Mouse (Mus musculus) heart, adult 9 months (tissue): ENCODE data around the gene Pak2.
A peak's percentile ranks its signal among the peaks of the same experiment; 100 is the strongest.

Experiments
- DNase-seq, 2 experiments: peaks; one replicate each; pipeline ENCODE4 v3.0.0; 2022; ENCODE audit warnings: low spot score in 2 of 2

The Pak2 gene

DNA sequence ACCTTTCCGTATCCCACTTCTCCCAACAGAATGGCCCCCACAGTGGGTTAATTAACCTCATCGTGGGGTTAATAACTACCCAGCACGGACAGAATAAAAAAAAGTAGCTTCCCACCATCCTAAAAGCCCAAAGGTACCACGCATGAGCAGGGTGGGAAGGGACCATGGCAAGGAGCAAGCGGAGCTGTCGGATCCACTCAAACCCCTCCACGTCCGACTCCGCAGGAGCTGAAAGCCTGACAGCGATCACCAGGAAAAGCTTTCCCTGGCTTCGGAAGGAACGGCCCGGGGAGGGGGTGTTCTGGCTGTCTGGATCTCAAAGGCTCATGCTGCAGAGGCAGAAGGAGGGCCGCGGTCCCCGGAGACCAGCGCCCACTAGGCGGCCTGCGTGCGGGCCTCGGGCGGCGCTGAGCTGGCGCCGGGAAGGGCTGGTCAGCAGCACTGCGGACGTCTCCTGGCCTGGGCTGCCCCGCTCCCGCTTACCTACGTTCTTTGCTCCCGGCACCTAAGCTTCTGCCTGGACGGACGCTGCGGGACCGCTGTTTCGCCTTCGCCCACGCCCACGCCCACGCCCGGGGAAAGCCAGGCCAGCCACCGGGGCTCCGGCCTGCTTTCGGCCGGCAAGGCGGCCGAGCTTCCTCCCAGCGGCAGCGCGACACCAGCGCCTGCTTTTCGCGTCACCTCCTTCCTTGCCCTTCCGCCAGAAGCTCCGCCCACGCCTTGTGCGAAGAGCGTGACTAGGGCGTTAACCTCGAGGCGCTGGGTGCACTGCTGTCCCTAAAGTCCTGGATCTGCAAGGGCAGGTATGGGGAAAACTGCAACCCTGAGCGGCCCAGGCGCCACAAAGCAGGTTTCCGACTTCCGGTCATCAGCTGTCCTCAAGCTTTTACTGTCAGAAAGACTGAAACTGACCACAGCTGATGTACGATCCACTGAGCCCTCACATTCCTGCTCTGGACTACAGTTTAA lies 76.3 kb downstream of the Pak2 start, which contains the start of gene Senp5:
Senp5 (minus strand) TSS at position 779 of the 969 bp plus-strand sequence.
- DNase-seq: peak; percentile 90 to 91

DNA sequence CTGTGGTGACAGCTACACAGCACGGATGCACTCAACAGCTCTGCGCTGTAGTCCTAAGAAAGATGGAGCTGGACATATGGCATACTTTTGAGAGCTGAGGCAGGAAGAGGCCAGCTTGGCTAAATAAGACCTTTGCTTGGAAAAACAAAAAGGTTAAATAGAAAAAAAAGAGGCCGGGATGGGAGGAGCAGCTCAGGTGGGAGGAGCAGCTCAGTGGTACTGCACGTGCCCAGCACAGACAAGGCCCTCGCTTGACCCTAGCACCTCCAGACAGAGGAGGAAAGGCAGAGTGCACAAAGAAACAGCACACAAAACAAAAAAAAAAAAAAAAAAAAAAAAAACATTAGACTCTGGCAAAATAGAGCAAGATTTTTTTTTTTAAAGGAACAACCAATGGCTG lies 82.8 kb downstream of the Pak2 start:
- DNase-seq: no peak

DNA sequence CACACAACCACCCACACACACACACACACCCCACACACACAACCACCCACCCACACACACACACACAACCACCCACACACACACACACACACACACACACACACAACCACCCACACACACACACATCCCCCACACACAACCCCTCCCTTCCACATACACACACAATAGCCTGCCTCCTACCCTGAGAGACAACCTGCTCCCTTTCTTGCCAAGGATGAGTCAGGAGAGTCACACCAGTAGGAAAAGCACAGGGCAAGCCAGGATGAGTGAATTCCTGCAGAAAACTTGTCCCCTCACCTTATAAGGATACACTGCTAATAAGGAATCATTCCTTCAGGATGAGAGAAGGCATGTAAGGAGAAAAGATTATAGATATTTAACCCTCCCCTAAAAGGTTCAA lies 85.2 kb downstream of the Pak2 start:
- no peak for DNase-seq

DNA sequence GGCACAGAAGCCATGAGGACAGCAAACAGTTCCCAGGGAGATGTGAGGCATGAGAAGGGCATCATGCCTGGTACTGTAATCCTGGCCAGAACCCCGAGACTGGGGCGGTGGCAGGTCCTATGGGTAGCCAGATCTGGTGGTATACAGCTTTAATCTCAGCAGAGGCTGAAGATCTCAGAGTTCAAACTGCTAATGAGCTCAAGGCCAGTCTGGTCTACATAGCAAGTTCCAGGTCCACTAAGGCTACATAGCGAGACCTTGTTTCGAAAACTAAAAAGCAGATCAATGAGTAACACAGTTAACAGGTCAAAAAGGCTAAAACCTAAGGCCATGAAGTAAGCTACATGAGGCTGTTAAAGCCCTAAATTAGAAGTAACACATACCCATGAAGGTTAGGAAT lies 85.9 kb downstream of the Pak2 start:
- no peak for DNase-seq

DNA sequence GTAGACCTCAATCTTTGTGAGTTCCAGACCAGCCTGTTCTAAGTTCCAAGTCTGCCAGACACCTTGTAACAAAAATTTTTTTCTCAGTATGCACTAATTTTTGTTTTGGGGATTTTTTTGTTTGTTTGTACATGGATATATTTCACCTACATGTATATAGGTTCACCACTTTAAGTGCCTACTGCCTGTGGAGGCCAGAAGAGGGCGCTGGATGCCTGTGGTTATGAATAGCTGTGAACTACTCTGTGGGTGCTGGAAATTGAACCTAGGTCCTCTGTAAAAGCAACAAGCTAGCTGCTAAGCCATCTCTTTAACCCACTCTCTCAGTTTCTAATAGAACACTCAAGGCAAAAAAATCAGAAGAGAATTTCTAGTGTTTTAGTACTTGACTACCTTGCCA lies 87.1 kb downstream of the Pak2 start:
- DNase-seq: no peak

DNA sequence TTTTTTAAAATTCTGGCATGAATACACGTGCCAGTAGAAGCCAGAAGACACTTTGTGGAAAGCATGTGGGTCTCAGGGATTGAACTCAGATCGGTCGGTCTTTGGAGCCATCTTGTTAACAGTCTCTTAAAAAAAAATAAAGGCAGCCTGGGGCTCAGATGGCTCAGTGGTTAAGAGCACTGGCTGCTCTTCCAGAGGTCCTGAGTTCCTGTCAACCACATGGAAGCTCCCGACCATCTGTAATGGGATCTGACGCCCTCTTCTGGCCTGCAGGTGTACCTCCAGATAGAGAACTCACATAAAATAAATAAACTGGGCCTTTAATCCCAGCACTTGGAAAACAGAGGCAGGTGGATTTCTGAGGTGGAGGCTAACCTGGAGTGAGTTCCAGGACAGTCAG lies 98.2 kb downstream of the Pak2 start:
- DNase-seq: no peak

DNA sequence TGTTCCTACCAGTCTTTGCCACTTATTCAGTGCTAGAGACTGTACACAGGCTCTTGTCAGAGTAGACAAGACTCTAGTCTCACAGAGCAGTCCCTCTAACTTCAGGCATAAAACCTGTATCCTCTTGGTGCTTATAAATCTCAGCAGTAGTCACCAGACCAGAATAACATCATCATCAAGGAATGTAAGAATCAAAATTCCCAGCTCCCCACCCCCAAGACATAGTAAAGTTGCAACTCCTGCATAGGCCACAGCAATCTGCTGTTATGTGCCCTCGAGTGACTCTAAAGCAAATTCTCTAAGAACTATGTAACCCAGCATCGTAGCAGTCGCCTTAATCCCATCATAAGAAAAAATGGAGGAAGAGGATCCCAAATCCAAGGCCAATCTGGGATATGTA lies 99.6 kb downstream of the Pak2 start:
- no peak for DNase-seq

DNA sequence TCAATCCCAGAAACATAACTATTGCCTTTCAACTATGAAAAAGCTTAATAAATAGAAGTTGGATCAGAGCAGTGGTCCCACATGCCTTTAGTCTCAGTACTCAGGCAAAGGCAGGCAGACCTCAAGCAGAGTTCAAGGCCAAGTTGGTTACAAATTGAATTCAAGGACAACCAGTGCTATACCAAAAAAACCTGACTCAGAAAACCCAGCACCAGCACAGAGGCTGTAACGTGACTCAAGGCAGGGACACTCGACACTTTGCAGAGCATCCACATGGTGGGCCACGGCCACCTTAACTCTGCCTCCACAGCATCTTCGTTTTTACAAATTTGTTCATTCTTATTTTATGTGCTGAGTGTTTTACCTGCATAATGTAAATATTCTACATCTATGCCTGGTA lies 103.9 kb downstream of the Pak2 start:
- DNase-seq: no peak
